22 mouse cellular contexts compared by ENCODE assay signal in the genomic region with DNA sequence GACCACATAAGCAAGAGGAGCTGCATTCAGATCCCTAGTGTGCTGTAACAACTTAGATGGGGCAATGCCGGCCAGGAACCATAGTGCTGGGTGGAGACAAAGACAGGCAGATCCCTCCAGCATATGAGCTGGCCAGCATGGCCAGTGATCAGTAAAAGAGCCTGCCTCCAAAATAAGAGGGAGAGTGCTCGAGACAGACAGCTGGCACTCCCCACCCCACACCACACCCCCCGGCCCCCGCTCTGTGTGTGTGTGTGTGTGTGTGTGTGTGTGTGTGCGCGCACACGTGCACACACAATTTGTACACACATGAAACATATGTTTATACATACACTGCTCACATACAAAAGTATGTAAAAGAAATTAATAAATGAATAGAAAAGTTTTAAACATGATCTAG.
DNase-seq lines count a peak whose midpoint lies in the region; ATAC-seq and TF ChIP-seq lines count a peak whose summit lies in the region.
"Had no signal": no experiment of that assay in that cellular context is flagged by ENCODE, and none has a peak within 500 bp of the region (broad histone marks: within the 10 kb centered on the region; RNA-seq: fewer than 3 reads in every experiment).

No protein-coding gene starts in this region.

- H3K4me3 ChIP-seq in forebrain, embryonic 16.5 days (replicated peaks; ENCODE audit: low read length), result no peak overlapping the region
- H3K4me3 ChIP-seq in forebrain, embryonic 12.5 days (replicated peaks), result no peak overlapping the region
- H3K4me3 ChIP-seq in hindbrain, postnatal 0 days (ENCODE audit: low read length), result no peak overlapping the region
- no peak overlapping the region for H3K4me3 ChIP-seq in hindbrain, embryonic 12.5 days
- no peak overlapping the region for H3K4me3 ChIP-seq in neural tube, embryonic 14.5 days (ENCODE audit: low read depth, low read length)
- H3K4me3 ChIP-seq: embryonic facial prominence, embryonic 15.5 days; erythroblast, embryonic 14.5 days; forebrain, embryonic 13.5 days; heart, embryonic 10.5 days; intestine, embryonic 15.5 days had no signal

- H3K4me2 ChIP-seq in forebrain, embryonic 16.5 days (ENCODE audit: low read length), result no peak overlapping the region
- H3K4me2 ChIP-seq in forebrain, embryonic 12.5 days, result no peak overlapping the region
- no peak overlapping the region for H3K4me2 ChIP-seq in hindbrain, postnatal 0 days (ENCODE audit: low read depth, low read length)
- H3K4me2 ChIP-seq in hindbrain, embryonic 12.5 days (replicated peaks), result no peak overlapping the region
- no peak overlapping the region for H3K4me2 ChIP-seq in neural tube, embryonic 14.5 days (ENCODE audit: low read depth, low read length)
- H3K4me2 ChIP-seq: embryonic facial prominence, embryonic 15.5 days; forebrain, embryonic 13.5 days; intestine, embryonic 15.5 days had no signal

- H3K9ac ChIP-seq in forebrain, embryonic 16.5 days (replicated peaks; ENCODE audit: low read depth, low read length), result no peak overlapping the region
- H3K9ac ChIP-seq in forebrain, embryonic 12.5 days, result no peak overlapping the region
- H3K9ac ChIP-seq in hindbrain, postnatal 0 days (replicated peaks; ENCODE audit: low read length), result no peak overlapping the region
- no peak overlapping the region for H3K9ac ChIP-seq in hindbrain, embryonic 12.5 days
- H3K9ac ChIP-seq in neural tube, embryonic 14.5 days (replicated peaks; ENCODE audit: low read depth, low read length), result no peak overlapping the region
- H3K9ac ChIP-seq: embryonic facial prominence, embryonic 15.5 days; forebrain, embryonic 13.5 days; intestine, embryonic 15.5 days had no signal

- no peak for TF ChIP-seq CTCF in hindbrain, postnatal 0 days (IDR thresholded peaks at IDR 0.05; ENCODE audit: low read depth)

- H3K9me3 ChIP-seq in forebrain, embryonic 16.5 days (ENCODE audit: control insufficient read depth, low read length), result no peaks in the 10 kb centered on the region
- no peaks in the 10 kb centered on the region for H3K9me3 ChIP-seq in forebrain, embryonic 12.5 days
- H3K9me3 ChIP-seq in hindbrain, postnatal 0 days (ENCODE audit: low read length), result no peaks in the 10 kb centered on the region
- H3K9me3 ChIP-seq in hindbrain, embryonic 12.5 days (replicated peaks), result no peaks in the 10 kb centered on the region
- H3K9me3 ChIP-seq in neural tube, embryonic 14.5 days (ENCODE audit: control insufficient read depth, low read length), result no peaks in the 10 kb centered on the region
- H3K9me3 ChIP-seq: embryonic facial prominence, embryonic 15.5 days; forebrain, embryonic 13.5 days; heart, embryonic 10.5 days; intestine, embryonic 15.5 days had no signal

- no peaks in the 10 kb centered on the region for H3K27me3 ChIP-seq in forebrain, embryonic 16.5 days (replicated peaks; ENCODE audit: control insufficient read depth, insufficient read depth, low read length)
- no peaks in the 10 kb centered on the region for H3K27me3 ChIP-seq in forebrain, embryonic 12.5 days
- no peaks in the 10 kb centered on the region for H3K27me3 ChIP-seq in hindbrain, postnatal 0 days (ENCODE audit: insufficient read depth, low read length)
- no peaks in the 10 kb centered on the region for H3K27me3 ChIP-seq in hindbrain, embryonic 12.5 days
- H3K27me3 ChIP-seq in neural tube, embryonic 14.5 days (ENCODE audit: control insufficient read depth, insufficient read depth, low read length), result no peaks in the 10 kb centered on the region
- H3K27me3 ChIP-seq: CH12.LX; embryonic facial prominence, embryonic 15.5 days; forebrain, embryonic 13.5 days; intestine, embryonic 15.5 days; Patski had no signal

- peak; percentile 39; the same call in 1 of the 2 replicates for ATAC-seq in forebrain, embryonic 16.5 days
- ATAC-seq in forebrain, embryonic 12.5 days (ENCODE audit: low FRiP score), result no peak
- ATAC-seq in hindbrain, postnatal 0 days, result peak; percentile 36; the same call in 1 of the 2 replicates
- ATAC-seq in hindbrain, embryonic 12.5 days (ENCODE audit: low FRiP score), result no peak
- ATAC-seq in neural tube, embryonic 14.5 days (ENCODE audit: low read depth), result 0 out of 2 replicates have a peak, but pooled peaks have one; percentile 25
- ATAC-seq: activated CD4-positive, CD25-positive, alpha-beta regulatory T cell, adult 4 months; forebrain, embryonic 13.5 days; intestine, embryonic 15.5 days; Patski had no signal

- no peaks in the 10 kb centered on the region for H3K36me3 ChIP-seq in forebrain, embryonic 16.5 days (ENCODE audit: control insufficient read depth, insufficient read depth)
- H3K36me3 ChIP-seq in forebrain, embryonic 12.5 days (replicated peaks), result no peaks in the 10 kb centered on the region
- H3K36me3 ChIP-seq in hindbrain, postnatal 0 days (ENCODE audit: insufficient read depth, low read length), result no peaks in the 10 kb centered on the region
- peaks cover 4% of the 10 kb centered on the region; the same call in 1 of the 2 replicates for H3K36me3 ChIP-seq in hindbrain, embryonic 12.5 days
- no peaks in the 10 kb centered on the region for H3K36me3 ChIP-seq in neural tube, embryonic 14.5 days (ENCODE audit: control insufficient read depth, insufficient read depth, low read length)
- H3K36me3 ChIP-seq: embryonic facial prominence, embryonic 15.5 days; intestine, embryonic 15.5 days had no signal

- peaks cover 5% of the 10 kb centered on the region for H3K4me1 ChIP-seq in forebrain, embryonic 16.5 days (replicated peaks; ENCODE audit: control insufficient read depth, insufficient read depth, low read length)
- H3K4me1 ChIP-seq in forebrain, embryonic 12.5 days, result peaks cover 21% of the 10 kb centered on the region
- no peaks in the 10 kb centered on the region for H3K4me1 ChIP-seq in hindbrain, postnatal 0 days (ENCODE audit: insufficient read depth, low read length)
- H3K4me1 ChIP-seq in hindbrain, embryonic 12.5 days, result peaks cover 5% of the 10 kb centered on the region
- 0 out of 2 replicates have a peak, but pooled peaks cover 3% of the 10 kb centered on the region for H3K4me1 ChIP-seq in neural tube, embryonic 14.5 days (ENCODE audit: control insufficient read depth, insufficient read depth, low read length)
- H3K4me1 ChIP-seq: embryonic facial prominence, embryonic 15.5 days; intestine, embryonic 15.5 days had no signal

- no peak for DNase-seq in hindbrain, postnatal 0 days (ENCODE audit: low spot score)
- no peak for DNase-seq in neural tube, embryonic 10.5 days (ENCODE audit: extremely low spot score, low spot score)
- DNase-seq: adrenal gland, postnatal 14 days; cerebellum, adult 11-12 months; cerebellum, adult 9-10 months; cerebellum, postnatal 25 days; gastrocnemius, postnatal 10 days; heart, adult 18-20 months; heart, postnatal 10 days; heart, postnatal 4 days had no signal

- peak overlapping the region; percentile 42 for H3K27ac ChIP-seq in forebrain, embryonic 16.5 days (ENCODE audit: low read length)
- no peak overlapping the region for H3K27ac ChIP-seq in forebrain, embryonic 12.5 days
- H3K27ac ChIP-seq in hindbrain, postnatal 0 days, result no peak overlapping the region
- H3K27ac ChIP-seq in hindbrain, embryonic 12.5 days, result no peak overlapping the region
- no peak overlapping the region for H3K27ac ChIP-seq in neural tube, embryonic 14.5 days (ENCODE audit: low read depth, low read length)
- H3K27ac ChIP-seq: embryonic facial prominence, embryonic 15.5 days; forebrain, embryonic 13.5 days; heart, embryonic 10.5 days; intestine, embryonic 15.5 days had no signal

- 75% methylated on average over 7 of the region's 7 CpGs for WGBS in forebrain, embryonic 16.5 days
- WGBS in forebrain, embryonic 12.5 days, result 81% methylated on average over 7 of the region's 7 CpGs
- 73% methylated on average over 7 of the region's 7 CpGs for WGBS in hindbrain, postnatal 0 days
- 82% methylated on average over 7 of the region's 7 CpGs for WGBS in hindbrain, embryonic 12.5 days
- 78% methylated on average over 7 of the region's 7 CpGs for WGBS in neural tube, embryonic 14.5 days

Comparison
In these comparisons a context has a peak if more than half of its experiments do, and no peak if none do; other contexts are left out.
1. ATAC-seq: peak in forebrain, embryonic 16.5 days (single experiment), hindbrain, postnatal 0 days (single experiment) and neural tube, embryonic 14.5 days (single experiment); none in forebrain, embryonic 12.5 days (single experiment) and hindbrain, embryonic 12.5 days (single experiment).